Mouse (Mus musculus): Measurements from ENCODE around the gene Gatad2b.

DNA sequence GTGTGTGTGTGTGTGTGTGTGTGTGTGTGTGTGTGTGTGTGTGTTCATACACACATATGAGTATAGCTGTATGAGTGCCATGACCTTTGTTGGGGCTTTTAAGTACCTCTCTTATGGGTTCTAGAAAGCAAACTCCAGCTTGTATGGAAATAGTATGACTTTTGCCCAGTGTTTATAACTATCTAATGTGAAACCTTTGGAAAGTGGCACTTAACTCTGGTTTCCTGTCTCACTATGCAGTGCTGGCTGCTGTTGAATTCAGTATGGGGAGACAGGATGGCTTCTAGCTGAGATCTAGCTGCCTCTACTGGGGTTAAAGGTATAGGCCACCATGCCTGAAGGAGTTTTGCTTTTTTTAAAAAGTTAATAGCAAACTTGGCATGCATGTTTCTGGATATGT lies 16.6 kb downstream of the Gatad2b start:
- TF ChIP-seq CTCF (IDR thresholded peaks at IDR 0.05; ENCODE audit: control insufficient read depth, insufficient read depth, low read length) (no peak), POLR2A (IDR thresholded peaks at IDR 0.05; ENCODE audit: borderline replicate concordance, control insufficient read depth, low read depth, low read length) (no peak)

All from bone marrow, adult 2 months (tissue).